Mouse (Mus musculus): ENCODE measurements around the gene Dbndd1. TPM values are rescaled to one million over a fixed set of nuclear protein-coding genes. Genes with fewer than 3 reads are reported as not detected.
"Not testable (repeated sequence)": the region's sequence is repeated elsewhere in the genome, so short reads cannot be mapped to it uniquely, and the experiment has no call there.

Gene Dbndd1
- total RNA-seq, 2 experiments from 2014 or later, result 9.9 to 13.8 TPM

DNA sequence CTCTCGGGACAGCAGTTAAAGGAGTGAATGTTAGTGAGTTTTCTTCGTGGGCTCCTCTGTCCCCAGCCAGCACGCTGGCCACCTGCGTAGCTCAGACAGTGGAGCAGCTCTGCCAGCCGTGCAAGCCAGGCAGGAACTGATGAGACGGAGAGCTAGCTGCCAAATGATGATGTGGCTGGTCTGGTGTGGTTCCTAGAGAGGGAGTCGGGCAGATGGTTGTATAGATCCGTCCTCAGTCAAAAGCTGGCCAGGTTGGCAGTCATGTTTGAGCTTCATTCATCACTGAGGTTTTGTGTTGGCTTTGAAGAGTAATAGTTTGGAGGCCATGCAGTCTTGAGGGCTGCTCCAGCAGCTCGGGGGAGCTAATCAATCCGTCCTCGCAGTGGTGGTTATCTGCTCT lies 16.3 kb downstream of the Dbndd1 start:
- peak; percentile 32 to 44 for DNase-seq (ENCODE audit: low spot score in 2 of 2)

- no peak for DNase-seq (ENCODE audit: low spot score in 2 of 2)
These were observed 17.6 kb downstream of the Dbndd1 start for GRCm38 (mm10) chr8:123497699-123498098.

GRCm38 (mm10) chr8:123492898-123493297 lies 22.4 kb downstream of the Dbndd1 start:
- no peak for DNase-seq (ENCODE audit: low spot score in 2 of 2)

- DNase-seq (ENCODE audit: low spot score in 2 of 2), result no peak
These were observed 23.8 kb downstream of the Dbndd1 start for GRCm38 (mm10) chr8:123491280-123492075.

- DNase-seq (ENCODE audit: low spot score in 2 of 2), result no peak
These were observed 32.6 kb downstream of the Dbndd1 start for GRCm38 (mm10) chr8:123482627-123483026.

DNA sequence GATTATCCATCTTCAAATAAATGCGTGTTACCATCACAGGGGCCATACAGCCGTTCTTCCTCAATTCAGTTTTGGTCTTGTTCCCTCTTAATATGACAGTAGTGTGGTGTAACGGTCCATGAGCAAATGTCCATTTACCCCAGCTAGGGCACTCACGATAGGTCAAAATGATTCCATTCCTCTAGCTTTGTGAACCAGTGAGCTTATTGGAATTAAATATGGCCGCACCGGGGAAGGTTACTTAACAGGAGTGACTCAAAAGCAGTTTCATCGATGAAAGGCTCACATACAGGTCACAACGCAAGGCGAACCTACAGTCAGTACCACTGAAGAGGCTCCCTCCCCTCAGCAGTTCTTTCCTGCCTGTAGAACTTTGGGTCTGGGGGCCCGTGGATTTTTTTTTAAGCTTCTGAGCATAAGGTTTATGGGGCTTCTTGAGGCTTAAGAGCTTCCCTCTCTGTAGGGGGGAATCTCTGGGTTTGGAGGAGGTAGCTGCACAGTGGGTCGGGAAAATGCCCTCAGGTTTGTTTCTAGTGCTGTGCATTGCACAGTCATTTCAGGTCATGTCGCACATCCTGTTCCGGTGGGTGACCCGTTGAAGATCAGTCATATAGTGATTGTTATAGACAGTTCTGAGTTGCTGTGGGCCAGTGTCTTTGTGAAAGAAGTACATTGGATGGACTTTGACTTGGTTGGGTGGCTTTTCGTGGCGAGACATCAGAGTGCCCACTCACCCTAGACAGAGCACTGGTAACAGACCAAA lies 36.6 kb downstream of the Dbndd1 start:
- peak in 1 of 2 experiments; percentile 17 for DNase-seq (ENCODE audit: low spot score in 2 of 2)

DNA sequence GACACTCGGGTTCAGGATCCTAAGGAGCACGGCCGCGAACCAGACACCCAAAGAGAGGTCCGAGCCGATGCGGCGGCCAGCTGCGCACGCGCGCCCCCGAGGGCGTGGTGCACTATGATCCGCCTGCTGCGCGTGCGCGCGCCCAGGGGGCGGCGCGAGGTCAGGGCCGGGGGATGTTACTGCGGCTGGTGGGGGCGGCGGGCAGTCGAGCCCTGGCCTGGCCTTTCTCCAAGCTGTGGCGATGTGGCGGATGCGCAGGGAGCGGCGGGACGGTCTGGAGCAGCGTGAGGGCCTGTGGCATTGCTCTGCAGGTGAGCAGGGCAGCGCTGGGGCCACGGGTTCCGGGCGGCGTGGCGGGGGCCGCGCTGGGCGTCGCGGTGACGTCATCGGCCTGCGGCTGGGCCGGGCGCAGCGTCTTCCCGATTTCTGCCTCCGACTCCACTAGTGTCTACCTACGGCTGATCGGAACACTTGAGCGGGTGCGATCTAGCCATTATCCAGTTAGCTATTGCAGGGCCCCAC lies 37.5 kb downstream of the Dbndd1 start, which contains the start of gene Afg3l1:
TSS of gene Afg3l1 (plus strand) at position 167 of the 522 bp plus-strand sequence.
- peak; percentile 92 to 94 for DNase-seq (ENCODE audit: low spot score in 2 of 2)

- no peak for DNase-seq (ENCODE audit: low spot score in 2 of 2)
These were observed 38.1 kb downstream of the Dbndd1 start for GRCm38 (mm10) chr8:123476911-123477736.

DNA sequence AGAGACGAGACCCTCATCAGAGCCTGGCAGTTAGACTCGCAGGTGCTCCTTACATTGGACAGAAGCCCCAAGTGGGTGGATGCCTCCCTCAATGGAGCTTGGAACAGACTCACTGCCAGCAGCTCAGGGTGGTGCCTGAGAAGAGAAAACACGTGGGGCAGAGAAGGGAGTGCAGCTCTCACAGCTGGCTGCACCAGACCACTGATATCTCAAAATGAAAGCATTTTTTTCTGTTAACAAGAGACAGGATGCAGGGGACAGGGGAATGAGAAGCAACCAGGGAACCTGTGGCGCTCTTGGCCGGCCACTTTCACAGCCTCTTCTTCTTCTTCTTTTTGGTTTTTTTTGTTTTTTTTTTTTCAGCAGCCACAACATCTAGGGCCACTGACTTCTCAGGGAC lies 40.7 kb downstream of the Dbndd1 start:
- not testable (repeated sequence) for DNase-seq (ENCODE audit: low spot score in 2 of 2)

- DNase-seq (ENCODE audit: low spot score in 2 of 2), result not testable (repeated sequence)
These were observed 42.3 kb downstream of the Dbndd1 start for GRCm38 (mm10) chr8:123472991-123473390.

GRCm38 (mm10) chr8:123467476-123467875 lies 47.8 kb downstream of the Dbndd1 start:
- no peak for DNase-seq (ENCODE audit: low spot score in 2 of 2)

GRCm38 (mm10) chr8:123463651-123464050 lies 51.6 kb downstream of the Dbndd1 start:
- no peak for DNase-seq (ENCODE audit: low spot score in 2 of 2)

Other genes with a start within 250 kb of the Dbndd1 start
- 1 to 10 TPM; 2.6 to 5.3 TPM for gene Fanca, start 196.9 kb downstream of the Dbndd1 start, total RNA-seq (2021)
- gene Spire2, start 182.8 kb downstream of the Dbndd1 start, total RNA-seq (2021), result 10 to 100 TPM; 15.4 to 15.6 TPM
- 100 to 1,000 TPM; 490 to 516 TPM for gene Tcf25, start 141.7 kb downstream of the Dbndd1 start, total RNA-seq (2021)
- gene Mc1r, start 108.4 kb downstream of the Dbndd1 start, total RNA-seq (2021), result under 1 TPM in 1 of 2 experiments, not detected in 1; 0.10 TPM
- gene Tubb3, start 104.0 kb downstream of the Dbndd1 start, total RNA-seq (2021), result 100 to 1,000 TPM; 559 to 591 TPM
- 10 to 100 TPM; 72.0 to 78.2 TPM for gene Def8, start 91.9 kb downstream of the Dbndd1 start, total RNA-seq (2021)
- 10 to 100 TPM; 31.2 to 32.5 TPM for gene Afg3l1, start 37.6 kb downstream of the Dbndd1 start, total RNA-seq (2021)
- 10 to 100 TPM; 31.7 to 31.8 TPM for gene Gas8, start 3.4 kb upstream of the Dbndd1 start, total RNA-seq (2021)
- 10 to 100 TPM; 44.7 to 46.3 TPM for gene Rhou, start 138.5 kb upstream of the Dbndd1 start, total RNA-seq (2021)